Mouse (Mus musculus) stomach, postnatal 0 days (tissue): ENCODE measurements around the gene Vdac1. TPM values are rescaled to one million over a fixed set of nuclear protein-coding genes. Genes with fewer than 3 reads are reported as not detected.
A peak's percentile ranks its signal among the peaks of the same experiment; 100 is the strongest.

Experiments
- ATAC-seq: fragments of 200-750 bp; cut with Nextera tagmentation; 2 replicates; pipeline ENCODE4 v1.8.0; 2017; ENCODE audit not compliant: low FRiP score, low TSS enrichment
- DNase-seq: peaks from one replicate; pipeline ENCODE4 v3.0.0-alpha.2; 2016; ENCODE audit warnings: low spot score
- H3K27ac ChIP-seq: fragments of 300-500 bp; sonication (generic); replicated peaks from 2 replicates; pipeline ENCODE4 v1.5.1; 2014; ENCODE audit warnings: mild to moderate bottlenecking, control low read depth
- H3K27me3 ChIP-seq: fragments of 300-500 bp; sonication (generic); 2 replicates; pipeline ENCODE4 v1.6.1; 2014; ENCODE audit warnings: low read length; ENCODE audit not compliant: control insufficient read depth, insufficient read depth
- H3K36me3 ChIP-seq: fragments of 300-500 bp; sonication (generic); 2 replicates; pipeline ENCODE4 v1.6.1; 2014; ENCODE audit warnings: low read length, mixed read lengths; ENCODE audit not compliant: control insufficient read depth, insufficient read depth
- H3K4me1 ChIP-seq: fragments of 300-500 bp; sonication (generic); replicated peaks from 2 replicates; pipeline ENCODE4 v1.6.1; 2014; ENCODE audit warnings: antibody characterized with exemption; ENCODE audit not compliant: control insufficient read depth, insufficient read depth
- H3K4me2 ChIP-seq: fragments of 300-500 bp; sonication (generic); replicated peaks from 2 replicates; pipeline ENCODE4 v1.6.1; 2014; ENCODE audit warnings: low read depth, mild to moderate bottlenecking, control low read depth, moderate library complexity
- H3K4me3 ChIP-seq: fragments of 300-500 bp; sonication (generic); 2 replicates; pipeline ENCODE4 v1.5.1; 2014; ENCODE audit warnings: low read depth, low read length, control low read depth
- H3K9ac ChIP-seq: fragments of 300-500 bp; sonication (generic); 2 replicates; pipeline ENCODE4 v1.6.1; 2014; ENCODE audit warnings: mild to moderate bottlenecking, low read length, control low read depth, mixed read lengths
- H3K9me3 ChIP-seq: fragments of 300-500 bp; sonication (generic); 2 replicates; pipeline ENCODE4 v1.6.1; 2016; ENCODE audit warnings: low read length; ENCODE audit not compliant: control insufficient read depth
- CTCF ChIP-seq: IDR thresholded peaks from 2 replicates; pipeline ENCODE4 v1.5.1; 2016; ENCODE audit warnings: antibody characterized with exemption, low read depth, mild to moderate bottlenecking, moderate library complexity
- EP300 ChIP-seq: optimal IDR thresholded peaks from 2 replicates; pipeline ENCODE3; 2016; ENCODE audit warnings: antibody characterized with exemption
- WGBS: fragments of 180-500 bp; shearing (Covaris S2); extraction: QIAGEN DNeasy Blood & Tissue Kit; methylation state at CpG from one replicate; pipeline ENCODE4 v1.1.7; 2014; 5-methylcytosine and 5-hydroxymethylcytosine counted together
- polyA plus RNA-seq: library from polyadenylated mRNA; unstranded; fragments of >200 nt; fragmentation: Nextera tagmentation; extraction: Ambion mirVana; gene quantifications from 2 replicates; pipeline ENCODE4 v1.2.1, GENCODE M21; 2015

The Vdac1 gene
- 189 and 193 TPM in 2 replicates for polyA plus RNA-seq

DNA sequence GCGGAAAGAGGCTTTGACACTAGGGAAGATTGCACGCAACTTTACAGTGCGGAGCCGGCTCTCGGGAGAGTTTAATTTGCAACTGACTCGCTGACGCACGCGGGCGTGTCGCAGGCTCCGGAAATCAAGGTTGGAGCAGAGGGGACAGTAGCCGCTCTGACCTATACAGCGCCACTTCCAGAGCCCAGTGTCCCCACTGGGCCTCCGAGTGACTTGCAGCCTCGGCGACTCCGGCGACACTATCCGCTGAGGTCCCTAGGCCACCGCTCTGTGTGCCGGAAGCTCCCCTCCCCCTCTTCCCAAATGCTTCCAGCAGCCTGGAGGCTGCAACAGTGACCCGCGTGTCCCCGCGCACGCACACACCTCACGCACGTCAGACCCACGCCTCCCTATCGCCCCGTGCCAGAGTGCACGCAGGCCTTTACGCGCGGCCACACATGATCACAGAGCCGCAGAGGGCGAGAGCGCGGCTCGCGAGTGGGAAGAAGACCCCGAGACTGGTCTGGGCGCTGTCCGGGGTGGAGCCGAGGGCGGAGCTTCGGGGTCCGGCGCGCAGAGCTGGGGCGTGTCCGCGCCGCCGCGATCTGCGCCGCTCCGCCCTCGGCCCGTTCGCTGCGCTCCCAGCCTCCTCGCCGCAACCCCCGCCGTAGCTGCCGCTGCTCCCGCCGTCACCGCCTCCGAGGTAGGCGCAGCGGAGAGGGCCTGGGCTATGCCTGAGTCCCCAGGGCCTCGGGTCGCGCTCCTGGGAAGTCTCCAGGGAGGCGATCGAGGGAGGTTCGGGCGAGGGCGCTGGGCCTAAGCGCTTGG lies at the start of gene Vdac1:
TSS of gene Vdac1 (plus strand) at position 390 of the 807 bp plus-strand sequence.
- 0% methylated on average over 63 of the region's 84 CpGs for WGBS
- TF ChIP-seq EP300 (no peak), CTCF (0 out of 2 replicates have a peak, but pooled peaks have one; percentile 5)
- Histone ChIP-seq H3K4me1 (peaks cover 11% of the 10 kb centered on the region), H3K9me3 (no peaks in the 10 kb centered on the region), H3K9ac (peak within 1 kb of the TSS; percentile 95), H3K36me3 (no peaks in the 10 kb centered on the region), H3K4me3 (peak within 1 kb of the TSS; percentile 80), H3K4me2 (peak within 1 kb of the TSS; percentile 82), H3K27ac (peak within 1 kb of the TSS; percentile 98), H3K27me3 (no peaks in the 10 kb centered on the region)
- DNase-seq (peak; percentile 90), ATAC-seq (peak; percentile 91)

DNA sequence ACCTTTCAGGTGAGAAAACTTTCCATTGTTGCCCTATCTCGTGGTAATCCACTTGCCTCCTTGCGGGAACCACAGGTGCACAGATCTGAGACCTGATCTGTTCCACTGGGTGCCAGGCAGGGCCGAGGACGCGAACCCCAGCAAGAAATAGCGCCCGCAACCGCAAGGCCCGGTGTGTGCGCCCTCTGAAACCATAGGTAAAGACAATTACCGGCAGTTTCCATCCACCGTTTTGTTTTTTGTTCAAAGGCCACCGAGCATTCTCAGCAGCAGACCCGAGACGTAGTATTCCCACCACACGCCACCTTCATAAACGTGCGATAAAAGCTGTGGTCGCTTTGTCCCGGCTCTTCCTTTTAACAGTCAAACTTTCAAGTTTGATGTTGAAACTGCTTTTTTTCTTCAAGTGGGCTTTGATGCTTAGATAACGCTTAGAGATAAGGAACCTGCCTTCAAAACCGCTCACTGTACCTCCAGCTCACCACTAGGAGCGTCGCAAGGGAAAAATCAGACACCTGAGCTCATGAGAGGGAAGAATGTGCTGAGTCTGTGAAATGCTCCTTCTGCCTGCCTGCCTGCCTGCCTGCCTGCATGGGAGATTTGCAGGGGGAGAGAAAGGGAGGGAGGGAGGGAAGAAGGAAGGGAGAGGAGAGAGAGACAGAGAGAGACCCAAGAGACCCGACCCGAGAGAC lies 46.4 kb upstream of the Vdac1 start:
- 14% methylated on average over 26 of the region's 26 CpGs for WGBS
- Histone ChIP-seq H3K9me3 (no peaks in the 10 kb centered on the region), H3K4me3 (no peak overlapping the region), H3K9ac (no peak overlapping the region), H3K4me1 (no peaks in the 10 kb centered on the region), H3K27me3 (no peaks in the 10 kb centered on the region), H3K4me2 (no peak overlapping the region), H3K27ac (no peak overlapping the region), H3K36me3 (no peaks in the 10 kb centered on the region)
- no peak for DNase-seq
- ATAC-seq: peak; percentile 61; the same call in 1 of the 2 replicates
- TF ChIP-seq EP300 (no peak), CTCF (peak; percentile 55)

DNA sequence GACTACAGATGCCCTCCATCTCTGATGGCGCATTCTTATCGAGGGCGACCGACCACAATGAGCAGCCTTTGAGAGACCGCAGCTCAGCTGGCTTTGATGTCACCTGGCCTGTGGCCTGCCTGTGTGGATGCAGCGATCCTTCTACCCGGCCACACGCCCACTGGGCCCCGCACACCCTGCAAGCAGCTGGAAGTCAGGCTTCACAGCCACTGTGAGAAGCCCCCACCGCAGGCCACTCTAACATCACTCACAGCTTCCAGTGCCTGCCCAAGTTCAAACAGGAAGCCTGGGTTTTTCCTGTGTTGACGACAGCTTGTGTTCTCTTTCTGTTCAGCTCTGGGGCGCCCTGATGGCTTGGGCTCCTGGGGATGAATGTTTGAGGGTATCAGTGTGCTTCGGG lies 42.2 kb upstream of the Vdac1 start:
- Histone ChIP-seq H3K27ac (no peak overlapping the region), H3K36me3 (no peaks in the 10 kb centered on the region), H3K4me3 (no peak overlapping the region), H3K27me3 (no peaks in the 10 kb centered on the region), H3K9ac (no peak overlapping the region), H3K4me2 (no peak overlapping the region), H3K4me1 (no peaks in the 10 kb centered on the region), H3K9me3 (no peaks in the 10 kb centered on the region)
- ATAC-seq (no peak), DNase-seq (no peak)
- TF ChIP-seq EP300: no peak
- TF ChIP-seq CTCF: no peak
- WGBS: 55% methylated on average over 13 of the region's 13 CpGs

DNA sequence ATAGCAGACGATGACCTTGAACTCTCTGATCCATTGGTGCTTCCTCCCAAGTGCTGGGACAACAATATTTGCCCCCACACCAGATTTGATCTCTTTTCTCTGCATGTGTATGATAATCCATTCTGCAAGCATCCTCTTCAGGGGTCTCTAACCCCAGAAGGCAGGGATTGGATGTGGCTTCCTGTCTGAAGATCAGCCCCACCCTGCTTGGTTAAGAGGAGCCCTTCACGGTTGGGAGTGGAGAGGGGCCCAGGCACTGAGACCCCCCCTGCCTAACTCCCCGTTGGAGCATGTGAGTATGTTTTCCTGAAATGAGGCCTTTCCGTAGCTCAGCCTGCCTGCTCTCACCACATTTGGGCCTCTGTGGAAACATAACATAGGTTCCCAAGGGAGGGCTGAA lies 41.0 kb upstream of the Vdac1 start:
- H3K9me3 ChIP-seq: no peaks in the 10 kb centered on the region
- no peak for TF ChIP-seq CTCF
- no peak for TF ChIP-seq EP300
- ATAC-seq (no peak), DNase-seq (no peak)
- no peaks in the 10 kb centered on the region for H3K36me3 ChIP-seq
- no peak overlapping the region for H3K9ac ChIP-seq
- H3K4me1 ChIP-seq: no peaks in the 10 kb centered on the region
- no peak overlapping the region for H3K4me3 ChIP-seq
- WGBS: 57% methylated on average over 4 of the region's 4 CpGs
- no peak overlapping the region for H3K27ac ChIP-seq
- no peak overlapping the region for H3K4me2 ChIP-seq
- H3K27me3 ChIP-seq: no peaks in the 10 kb centered on the region

DNA sequence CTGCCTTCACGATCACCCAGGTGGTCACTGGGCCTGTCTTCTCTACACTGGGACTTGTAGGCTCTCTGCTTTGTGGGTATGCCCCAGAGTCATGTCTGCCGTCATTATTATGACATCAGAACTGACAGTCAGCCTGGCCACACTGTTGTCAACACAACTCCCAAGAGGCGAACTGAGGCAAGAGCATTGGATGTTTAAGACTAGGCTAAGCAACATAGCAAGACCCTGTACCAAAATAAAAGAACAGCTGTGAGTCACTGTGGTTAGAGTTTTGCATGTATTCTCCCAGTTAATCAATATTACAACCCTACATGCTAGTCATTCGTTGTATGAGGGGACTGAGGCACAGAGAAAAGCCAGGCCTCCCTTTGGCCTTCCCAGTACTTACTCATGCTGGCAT lies 40.1 kb upstream of the Vdac1 start:
- no peak overlapping the region for H3K27ac ChIP-seq
- WGBS: 86% methylated on average over 4 of the region's 4 CpGs
- no peaks in the 10 kb centered on the region for H3K4me1 ChIP-seq
- DNase-seq (no peak), ATAC-seq (no peak)
- H3K9me3 ChIP-seq: no peaks in the 10 kb centered on the region
- H3K27me3 ChIP-seq: no peaks in the 10 kb centered on the region
- no peaks in the 10 kb centered on the region for H3K36me3 ChIP-seq
- no peak overlapping the region for H3K9ac ChIP-seq
- H3K4me2 ChIP-seq: no peak overlapping the region
- TF ChIP-seq EP300: no peak
- no peak for TF ChIP-seq CTCF
- no peak overlapping the region for H3K4me3 ChIP-seq

DNA sequence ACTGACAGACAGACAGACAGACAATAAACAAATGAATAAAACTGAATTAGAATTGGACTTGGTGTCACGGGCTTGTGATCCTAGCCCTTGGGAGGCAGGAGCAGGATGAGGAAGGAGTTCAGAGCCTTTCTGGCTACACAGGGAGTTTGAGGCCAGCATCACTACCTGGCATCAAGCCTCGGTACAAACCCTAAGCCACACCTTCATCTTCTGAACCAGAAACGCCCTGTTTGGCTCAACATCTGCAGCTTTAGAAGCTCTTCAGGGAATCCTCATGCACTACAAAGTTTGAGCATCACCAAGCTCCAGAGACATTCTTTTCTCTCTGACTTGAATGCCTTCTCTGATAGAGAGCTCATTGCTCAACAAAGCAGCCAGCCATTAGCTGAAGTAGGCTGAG lies 39.1 kb upstream of the Vdac1 start:
- Histone ChIP-seq H3K27me3 (no peaks in the 10 kb centered on the region), H3K4me3 (no peak overlapping the region), H3K4me1 (no peaks in the 10 kb centered on the region), H3K9me3 (no peaks in the 10 kb centered on the region), H3K4me2 (no peak overlapping the region), H3K9ac (no peak overlapping the region), H3K36me3 (no peaks in the 10 kb centered on the region), H3K27ac (no peak overlapping the region)
- ATAC-seq (no peak), DNase-seq (no peak)
- WGBS: 48% methylated on average over 3 of the region's 3 CpGs
- no peak for TF ChIP-seq EP300
- no peak for TF ChIP-seq CTCF
